Mouse (Mus musculus) G1E (cell line): ENCODE results near the gene Krtap10-4. TPM values are rescaled to one million over a fixed set of nuclear protein-coding genes. Genes with fewer than 3 reads are reported as not detected.
"Not testable (repeated sequence)": the region's sequence is repeated elsewhere in the genome, so short reads cannot be mapped to it uniquely, and the experiment has no call there.

ENCODE experiments used
- ATAC-seq: 2 replicates; pipeline ENCODE4 v1.8.0; 2016; ENCODE audit warnings: mild to moderate bottlenecking; ENCODE audit not compliant: insufficient number of reproducible peaks, poor library complexity, low FRiP score, severe bottlenecking; ENCODE audit errors: extremely low read depth
- DNase-seq: peaks from one replicate; pipeline ENCODE4 v3.0.0; 2012; ENCODE audit warnings: low spot score
- H3K27me3 ChIP-seq: 2 replicates; pipeline ENCODE4 v1.6.1; 2012; ENCODE audit warnings: mild to moderate bottlenecking, low read length, inconsistent platforms; ENCODE audit not compliant: insufficient read depth
- H3K36me3 ChIP-seq: replicated peaks from 2 replicates; pipeline ENCODE3; 2012; ENCODE audit warnings: mild to moderate bottlenecking, inconsistent platforms
- H3K4me1 ChIP-seq: 2 replicates; pipeline ENCODE4 v1.6.1; 2012; ENCODE audit warnings: low read depth, low read length, inconsistent platforms, mixed read lengths; ENCODE audit not compliant: insufficient read depth
- H3K4me3 ChIP-seq: 2 replicates; pipeline ENCODE4 v1.5.1; 2012; ENCODE audit warnings: low read depth, mild to moderate bottlenecking, inconsistent platforms, low read length, moderate library complexity, mixed read lengths
- H3K9me3 ChIP-seq: replicated peaks from 2 replicates; pipeline ENCODE4 v1.6.1; 2012; ENCODE audit warnings: inconsistent platforms
- CTCF ChIP-seq: IDR thresholded peaks from 2 replicates; pipeline ENCODE4 v1.5.1; 2012; ENCODE audit warnings: low read depth, low read length, inconsistent platforms, mixed read lengths
- GATA1 ChIP-seq: IDR thresholded peaks from 2 replicates; pipeline ENCODE4 v1.6.1; 2012; ENCODE audit warnings: borderline replicate concordance, low read length, inconsistent platforms, mixed read lengths
- GATA2 ChIP-seq: IDR thresholded peaks from 2 replicates; pipeline ENCODE4 v1.6.1; 2012; ENCODE audit warnings: low read depth, low read length, inconsistent platforms, borderline replicate concordance
- POLR2AphosphoS5 ChIP-seq: IDR thresholded peaks from 2 replicates; pipeline ENCODE4 v1.6.1; 2012; ENCODE audit warnings: low read depth, low read length, inconsistent platforms; ENCODE audit not compliant: insufficient replicate concordance
- TAL1 ChIP-seq: conservative IDR thresholded peaks from 2 replicates; pipeline ENCODE4 v1.6.1; 2012; ENCODE audit warnings: low read depth, low read length, inconsistent platforms, mixed read lengths
- polyA plus RNA-seq: library from polyadenylated mRNA; stranded (reverse); fragments of >175 nt; gene quantifications from 2 replicates; pipeline ENCODE4 v1.2.3, GENCODE M21; 2012
- total RNA-seq, 2 experiments: library from RNA; stranded (forward) in 1 of 2; stranded (reverse) in 1 of 2; fragments of 200-1000 nt in 1 of 2; fragments of >200 nt in 1 of 2; fragmentation: Nextera tagmentation in 1 of 2; gene quantifications; 2 replicates each; pipeline ENCODE4 v1.2.3; 2014 to 2017

Gene Krtap10-4
- total and polyA plus RNA-seq, 3 experiments, result not detected

GRCm38 (mm10) chr10:77797677-77798076 is 29.2 kb downstream of the Krtap10-4 start:
- no peaks in the 10 kb centered on the region for H3K36me3 ChIP-seq
- H3K9me3 ChIP-seq, result no peaks in the 10 kb centered on the region
- no peak for TF ChIP-seq POLR2AphosphoS5
- no peak for TF ChIP-seq CTCF
- TF ChIP-seq GATA2, result no peak
- no peak for TF ChIP-seq TAL1
- no peak for TF ChIP-seq GATA1
- DNase-seq, result no peak
- H3K27me3 ChIP-seq, result peaks cover 11% of the 10 kb centered on the region; the same call in 1 of the 2 replicates
- no peak for ATAC-seq
- no peaks in the 10 kb centered on the region for H3K4me1 ChIP-seq
- no peak overlapping the region for H3K4me3 ChIP-seq

- Histone ChIP-seq H3K36me3 (no peaks in the 10 kb centered on the region), H3K4me3 (no peak within 1 kb of the TSS), H3K9me3 (no peaks in the 10 kb centered on the region), H3K4me1 (no peaks in the 10 kb centered on the region), H3K27me3 (peaks cover 7% of the 10 kb centered on the region; the same call in 1 of the 2 replicates)
- DNase-seq (no peak), ATAC-seq (no peak)
- no peak for TF ChIP-seq POLR2AphosphoS5
- no peak for TF ChIP-seq GATA2
- no peak for TF ChIP-seq CTCF
- TF ChIP-seq GATA1, result no peak
- no peak for TF ChIP-seq TAL1
Measured at GRCm38 (mm10) chr10:77794976-77795375, 31.9 kb downstream of the Krtap10-4 start, which contains the start of gene Gm9639. Gene Gm9639 (minus strand): TSS chr10:77795076.

- DNase-seq (no peak), ATAC-seq (no peak)
- no peaks in the 10 kb centered on the region for H3K4me1 ChIP-seq
- no peaks in the 10 kb centered on the region for H3K27me3 ChIP-seq
- H3K4me3 ChIP-seq, result no peak overlapping the region
- no peaks in the 10 kb centered on the region for H3K36me3 ChIP-seq
- TF ChIP-seq TAL1, result no peak
- no peak for TF ChIP-seq GATA2
- TF ChIP-seq POLR2AphosphoS5, result no peak
- H3K9me3 ChIP-seq, result no peaks in the 10 kb centered on the region
Measured at GRCm38 (mm10) chr10:77788621-77789020, 38.3 kb downstream of the Krtap10-4 start.

- not testable (repeated sequence) for H3K9me3 ChIP-seq
Measured at GRCm38 (mm10) chr10:77787876-77788275, 39.0 kb downstream of the Krtap10-4 start, which contains the start of gene Gm7137. Gene Gm7137 (minus strand): TSS chr10:77788200.

GRCm38 (mm10) chr10:77783396-77783795 is 43.5 kb downstream of the Krtap10-4 start:
- not testable (repeated sequence) for H3K9me3 ChIP-seq, H3K36me3 ChIP-seq, DNase-seq, H3K4me1 ChIP-seq, H3K27me3 ChIP-seq, ATAC-seq, H3K4me3 ChIP-seq

More at GRCm38 (mm10) chr10:77787876-77788275, 39.0 kb downstream of the Krtap10-4 start, which contains the start of gene Gm7137:
- not testable (repeated sequence) for H3K36me3 ChIP-seq, ATAC-seq, H3K4me3 ChIP-seq, DNase-seq, H3K27me3 ChIP-seq, H3K4me1 ChIP-seq

GRCm38 (mm10) chr10:77782442-77782841 is 44.5 kb downstream of the Krtap10-4 start, which contains the start of gene Gm3250:
Gene Gm3250 (minus strand): TSS chr10:77782542.
- not testable (repeated sequence) for DNase-seq, H3K36me3 ChIP-seq, H3K9me3 ChIP-seq, H3K27me3 ChIP-seq, H3K4me1 ChIP-seq, H3K4me3 ChIP-seq, ATAC-seq

GRCm38 (mm10) chr10:77776844-77777243 is 50.1 kb downstream of the Krtap10-4 start, which contains the start of gene Gm7138:
Gene Gm7138 (minus strand): TSS chr10:77776944.
- not testable (repeated sequence) for H3K4me3 ChIP-seq, DNase-seq, H3K9me3 ChIP-seq, H3K36me3 ChIP-seq, ATAC-seq, H3K27me3 ChIP-seq, H3K4me1 ChIP-seq

Other genes starting within 250 kb of the Krtap10-4 start
Only the 20 nearest of the 34 such genes appear.
- not detected in 2 replicates for gene Gm10024, start 115.6 kb downstream of the Krtap10-4 start, total RNA-seq (2014; fragmentation: Nextera tagmentation)
- not detected in 2 replicates for gene Gm10024, start 115.6 kb downstream of the Krtap10-4 start, total RNA-seq (2017)
- gene Gm10024, start 115.6 kb downstream of the Krtap10-4 start, polyA plus RNA-seq, result not detected in 2 replicates
- not detected in 2 replicates for gene Gm10142, start 111.3 kb downstream of the Krtap10-4 start, total RNA-seq (2014; fragmentation: Nextera tagmentation)
- gene Gm10142, start 111.3 kb downstream of the Krtap10-4 start, total RNA-seq (2017), result not detected in 2 replicates
- gene Gm10142, start 111.3 kb downstream of the Krtap10-4 start, polyA plus RNA-seq, result not detected in 2 replicates
- gene Krtap12-1, start 106.5 kb downstream of the Krtap10-4 start, total RNA-seq (2014; fragmentation: Nextera tagmentation), result not detected in 2 replicates
- gene Krtap12-1, start 106.5 kb downstream of the Krtap10-4 start, total RNA-seq (2017), result not detected in 2 replicates
- gene Krtap12-1, start 106.5 kb downstream of the Krtap10-4 start, polyA plus RNA-seq, result not detected in 2 replicates
- gene Gm10100, start 100.6 kb downstream of the Krtap10-4 start, total RNA-seq (2014; fragmentation: Nextera tagmentation), result not detected in 2 replicates
- gene Gm10100, start 100.6 kb downstream of the Krtap10-4 start, total RNA-seq (2017), result not detected in 2 replicates
- gene Gm10100, start 100.6 kb downstream of the Krtap10-4 start, polyA plus RNA-seq, result not detected in 2 replicates
- not detected in 2 replicates for gene Gm18596, start 84.5 kb downstream of the Krtap10-4 start, total RNA-seq (2014; fragmentation: Nextera tagmentation)
- not detected in 2 replicates for gene Gm18596, start 84.5 kb downstream of the Krtap10-4 start, total RNA-seq (2017)
- gene Gm18596, start 84.5 kb downstream of the Krtap10-4 start, polyA plus RNA-seq, result not detected in 2 replicates
- gene Gm9736, start 75.7 kb downstream of the Krtap10-4 start, total RNA-seq (2014; fragmentation: Nextera tagmentation), result not detected in 2 replicates
- gene Gm9736, start 75.7 kb downstream of the Krtap10-4 start, total RNA-seq (2017), result 0.22 TPM in 1 of 2 replicates, not detected in the other
- not detected in 2 replicates for gene Gm9736, start 75.7 kb downstream of the Krtap10-4 start, polyA plus RNA-seq
- not detected in 2 replicates for gene Gm3233, start 67.4 kb downstream of the Krtap10-4 start, total RNA-seq (2014; fragmentation: Nextera tagmentation)
- gene Gm3233, start 67.4 kb downstream of the Krtap10-4 start, total RNA-seq (2017), result 0.33 TPM in 1 of 2 replicates, not detected in the other
- not detected in 2 replicates for gene Gm3233, start 67.4 kb downstream of the Krtap10-4 start, polyA plus RNA-seq
- not detected in 2 replicates for gene Gm3238, start 55.8 kb downstream of the Krtap10-4 start, total RNA-seq (2014; fragmentation: Nextera tagmentation)
- gene Gm3238, start 55.8 kb downstream of the Krtap10-4 start, total RNA-seq (2017), result 0.22 TPM in 1 of 2 replicates, not detected in the other
- gene Gm3238, start 55.8 kb downstream of the Krtap10-4 start, polyA plus RNA-seq, result not detected in 2 replicates
- gene Gm7138, start 50.2 kb downstream of the Krtap10-4 start, total RNA-seq (2014; fragmentation: Nextera tagmentation), result not detected in 2 replicates
- gene Gm7138, start 50.2 kb downstream of the Krtap10-4 start, total RNA-seq (2017), result 0.33 TPM in 1 of 2 replicates, not detected in the other
- gene Gm7138, start 50.2 kb downstream of the Krtap10-4 start, polyA plus RNA-seq, result not detected in 2 replicates
- not detected in 2 replicates for gene Gm3250, start 44.6 kb downstream of the Krtap10-4 start, total RNA-seq (2014; fragmentation: Nextera tagmentation)
- gene Gm3250, start 44.6 kb downstream of the Krtap10-4 start, total RNA-seq (2017), result not detected in 2 replicates
- gene Gm3250, start 44.6 kb downstream of the Krtap10-4 start, polyA plus RNA-seq, result not detected in 2 replicates
- not detected in 2 replicates for gene Gm7137, start 38.9 kb downstream of the Krtap10-4 start, total RNA-seq (2014; fragmentation: Nextera tagmentation)
- not detected in 2 replicates for gene Gm7137, start 38.9 kb downstream of the Krtap10-4 start, total RNA-seq (2017)
- not detected in 2 replicates for gene Gm7137, start 38.9 kb downstream of the Krtap10-4 start, polyA plus RNA-seq
- not detected in 2 replicates for gene Gm9639, start 32.0 kb downstream of the Krtap10-4 start, total RNA-seq (2014; fragmentation: Nextera tagmentation)
- gene Gm9639, start 32.0 kb downstream of the Krtap10-4 start, total RNA-seq (2017), result not detected in 2 replicates
- gene Gm9639, start 32.0 kb downstream of the Krtap10-4 start, polyA plus RNA-seq, result not detected in 2 replicates
- gene Gm19668, start 28.0 kb downstream of the Krtap10-4 start, total RNA-seq (2014; fragmentation: Nextera tagmentation), result not detected in 2 replicates
- 0.16 TPM in 1 of 2 replicates, not detected in the other for gene Gm19668, start 28.0 kb downstream of the Krtap10-4 start, total RNA-seq (2017)
- not detected in 2 replicates for gene Gm19668, start 28.0 kb downstream of the Krtap10-4 start, polyA plus RNA-seq
- not detected in 2 replicates for gene Gm9507, start 15.3 kb downstream of the Krtap10-4 start, total RNA-seq (2014; fragmentation: Nextera tagmentation)
- gene Gm9507, start 15.3 kb downstream of the Krtap10-4 start, total RNA-seq (2017), result not detected in 2 replicates
- not detected in 2 replicates for gene Gm9507, start 15.3 kb downstream of the Krtap10-4 start, polyA plus RNA-seq
- not detected in 2 replicates for gene Gm2696, start 12.4 kb downstream of the Krtap10-4 start, total RNA-seq (2014; fragmentation: Nextera tagmentation)
- not detected in 2 replicates for gene Gm2696, start 12.4 kb downstream of the Krtap10-4 start, total RNA-seq (2017)
- gene Gm2696, start 12.4 kb downstream of the Krtap10-4 start, polyA plus RNA-seq, result not detected in 2 replicates
- not detected in 2 replicates for gene Krtap10-10, start 8.9 kb upstream of the Krtap10-4 start, total RNA-seq (2014; fragmentation: Nextera tagmentation)
- gene Krtap10-10, start 8.9 kb upstream of the Krtap10-4 start, total RNA-seq (2017), result 0.49 TPM in 1 of 2 replicates, not detected in the other
- not detected in 2 replicates for gene Krtap10-10, start 8.9 kb upstream of the Krtap10-4 start, polyA plus RNA-seq
- not detected in 2 replicates for gene Gm36176, start 19.7 kb upstream of the Krtap10-4 start, total RNA-seq (2014; fragmentation: Nextera tagmentation)
- gene Gm36176, start 19.7 kb upstream of the Krtap10-4 start, total RNA-seq (2017), result not detected in 2 replicates
- gene Gm36176, start 19.7 kb upstream of the Krtap10-4 start, polyA plus RNA-seq, result not detected in 2 replicates
- not detected in 2 replicates for gene Gm10318, start 25.8 kb upstream of the Krtap10-4 start, total RNA-seq (2014; fragmentation: Nextera tagmentation)
- 0.23 TPM in 1 of 2 replicates, not detected in the other for gene Gm10318, start 25.8 kb upstream of the Krtap10-4 start, total RNA-seq (2017)
- not detected in 2 replicates for gene Gm10318, start 25.8 kb upstream of the Krtap10-4 start, polyA plus RNA-seq
- gene Gm3285, start 34.9 kb upstream of the Krtap10-4 start, total RNA-seq (2014; fragmentation: Nextera tagmentation), result not detected in 2 replicates
- not detected in 2 replicates for gene Gm3285, start 34.9 kb upstream of the Krtap10-4 start, total RNA-seq (2017)
- not detected in 2 replicates for gene Gm3285, start 34.9 kb upstream of the Krtap10-4 start, polyA plus RNA-seq
- gene Lrrc3, start 75.4 kb upstream of the Krtap10-4 start, total RNA-seq (2014; fragmentation: Nextera tagmentation), result not detected in 2 replicates
- 0.05 and 0.06 TPM in 2 replicates for gene Lrrc3, start 75.4 kb upstream of the Krtap10-4 start, total RNA-seq (2017)
- 0.01 TPM in 1 of 2 replicates, not detected in the other for gene Lrrc3, start 75.4 kb upstream of the Krtap10-4 start, polyA plus RNA-seq